Mouse (Mus musculus) adrenal gland, postnatal 14 days (tissue): Measurements from ENCODE around the gene Hist1h2ae. TPM values are rescaled to one million over a fixed set of nuclear protein-coding genes. Genes with fewer than 3 reads are reported as not detected.
"Not testable (repeated sequence)": the region's sequence is repeated elsewhere in the genome, so short reads cannot be mapped to it uniquely, and the experiment has no call there.

Experiments used
- DNase-seq: peaks from one replicate; pipeline ENCODE4 v3.0.0; 2021; ENCODE audit warnings: mixed read lengths
- long read RNA-seq, 2 experiments: library from polyadenylated mRNA; stranded (forward); transcript quantifications; one replicate each; pipeline ENCODE4 v2.0.0; 2021
- total RNA-seq: library from RNA; stranded (reverse); gene quantifications from 2 replicates; pipeline ENCODE4 v1.2.3, GENCODE M21; 2021

The Hist1h2ae gene
- 28.8 and 36.1 TPM in 2 replicates for total RNA-seq
- long read RNA-seq, experiment 1 = 0 reads
- long read RNA-seq, experiment 2, partial matches to known transcripts = 0 of 1 reads
- long read RNA-seq, experiment 2, other reads (novel, unspliced or antisense) = 0 of 1 reads

GRCm38 (mm10) chr13:23571022-23571503 lies at the start of gene Hist1h2ae, which contains the start of gene Hist1h2bg:
TSS of gene Hist1h2ae (minus strand) at chr13:23571220.
TSS of gene Hist1h2bg (plus strand) at chr13:23571396.
- DNase-seq = peak; percentile 71

- no peak for DNase-seq
Measured at GRCm38 (mm10) chr13:23620056-23620732, 49.2 kb upstream of the Hist1h2ae start.

GRCm38 (mm10) chr13:23611638-23612037 lies 40.6 kb upstream of the Hist1h2ae start:
- DNase-seq = no peak

DNA sequence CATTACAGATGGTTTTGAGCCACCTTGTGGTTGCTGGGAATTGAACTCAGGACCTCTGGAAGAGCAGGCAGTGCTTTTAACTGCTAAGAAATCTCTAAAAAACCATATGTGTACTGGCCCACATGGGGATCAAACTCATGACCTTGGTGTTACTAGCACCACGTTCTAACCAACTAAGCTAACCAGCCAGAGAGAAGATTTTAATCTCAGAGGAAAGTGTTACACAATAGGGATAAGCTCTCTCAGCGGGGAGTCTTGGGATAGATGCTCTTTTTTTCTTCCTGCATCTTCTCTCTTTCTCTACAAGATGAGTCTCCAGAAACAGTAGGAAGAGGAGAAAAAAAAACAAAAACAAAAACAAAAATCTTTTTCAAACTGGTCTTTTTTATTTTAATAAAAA lies 39.4 kb upstream of the Hist1h2ae start:
- DNase-seq = no peak

GRCm38 (mm10) chr13:23609844-23610243 lies 38.8 kb upstream of the Hist1h2ae start:
- no peak for DNase-seq

GRCm38 (mm10) chr13:23609209-23609608 lies 38.2 kb upstream of the Hist1h2ae start:
- no peak for DNase-seq

DNA sequence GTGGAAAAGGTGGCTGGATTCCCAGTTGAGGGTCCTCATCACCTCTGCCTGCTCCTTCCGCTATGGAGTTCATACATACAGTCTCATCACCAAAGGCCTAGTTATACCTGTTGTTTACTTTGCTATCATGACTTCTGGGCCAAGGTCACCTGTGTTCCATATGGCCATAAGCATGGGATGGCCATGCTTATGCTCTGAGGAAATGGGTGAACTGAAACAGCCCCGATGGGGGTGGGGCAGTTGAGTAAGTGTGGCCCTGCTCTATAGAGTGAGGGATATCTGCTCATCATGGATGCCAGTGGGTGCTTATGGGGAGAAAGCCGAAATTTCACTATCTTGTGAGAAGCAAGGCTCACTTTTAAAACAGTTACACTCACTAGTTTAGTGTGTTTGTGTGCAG lies 34.0 kb upstream of the Hist1h2ae start:
- DNase-seq = no peak

GRCm38 (mm10) chr13:23604452-23604851 lies 33.4 kb upstream of the Hist1h2ae start:
- no peak for DNase-seq

GRCm38 (mm10) chr13:23603182-23603699 lies 32.2 kb upstream of the Hist1h2ae start:
- no peak for DNase-seq

- peak; percentile 88 for DNase-seq
Measured at GRCm38 (mm10) chr13:23597957-23598356, 26.9 kb upstream of the Hist1h2ae start.

GRCm38 (mm10) chr13:23595622-23596372 lies 24.8 kb upstream of the Hist1h2ae start:
- no peak for DNase-seq

GRCm38 (mm10) chr13:23595185-23595584 lies 24.2 kb upstream of the Hist1h2ae start:
- DNase-seq = no peak

DNA sequence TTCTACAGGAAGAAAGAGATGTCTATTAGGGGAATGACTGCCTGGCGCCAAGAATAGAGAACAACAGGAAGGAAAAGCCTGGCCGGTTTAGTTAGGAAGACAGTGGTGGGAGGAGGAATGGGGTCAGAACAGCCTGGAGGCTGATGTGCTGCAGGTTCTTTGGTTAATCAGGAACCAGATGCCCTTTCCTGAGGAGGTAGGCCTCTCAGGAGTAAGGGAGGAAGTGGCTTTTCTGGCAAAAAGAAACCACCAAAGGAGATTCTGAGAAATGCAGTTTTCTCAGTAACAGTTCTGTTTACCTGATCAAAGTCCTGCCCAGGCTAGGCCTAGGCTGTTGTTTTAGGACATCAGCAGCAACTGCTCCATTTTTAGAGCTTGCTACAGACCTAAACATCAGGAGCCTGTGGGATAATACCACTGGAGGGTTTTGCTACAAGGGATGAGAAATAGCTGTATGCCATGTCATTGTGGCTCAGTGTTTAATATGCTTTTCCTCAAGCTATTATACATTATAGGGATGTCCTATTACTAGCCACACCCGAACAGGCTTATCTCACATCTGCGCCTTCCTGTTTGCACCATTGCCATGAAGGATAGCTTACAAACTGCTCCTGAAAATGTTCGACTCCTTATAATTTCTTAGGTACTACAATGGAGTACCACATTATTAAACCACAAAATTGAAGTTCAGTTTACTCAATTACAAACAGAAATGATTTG lies 22.2 kb upstream of the Hist1h2ae start:
- no peak for DNase-seq

GRCm38 (mm10) chr13:23592614-23593013 lies 21.6 kb upstream of the Hist1h2ae start:
- no peak for DNase-seq

GRCm38 (mm10) chr13:23591886-23592285 lies 20.9 kb upstream of the Hist1h2ae start:
- DNase-seq = not testable (repeated sequence)

DNA sequence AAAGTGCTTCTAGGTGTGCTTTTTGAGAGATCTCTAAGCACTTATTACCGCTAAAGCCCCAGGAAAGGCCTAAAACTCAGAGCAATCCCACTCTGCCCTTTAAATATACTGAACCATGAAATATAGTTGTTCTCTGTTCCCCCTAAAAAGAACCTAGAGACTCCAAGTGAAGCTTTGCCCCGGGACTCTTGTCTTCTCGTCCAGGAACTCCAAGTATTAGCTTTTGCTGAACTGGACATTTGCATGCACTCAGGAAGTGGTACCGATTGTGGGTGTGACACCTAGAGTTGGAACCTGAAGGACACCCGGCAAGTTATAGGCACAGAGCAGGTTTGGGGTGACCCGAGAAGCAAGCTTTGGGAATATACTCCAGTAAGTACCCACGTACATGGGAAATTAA lies 20.2 kb upstream of the Hist1h2ae start:
- DNase-seq = no peak

DNA sequence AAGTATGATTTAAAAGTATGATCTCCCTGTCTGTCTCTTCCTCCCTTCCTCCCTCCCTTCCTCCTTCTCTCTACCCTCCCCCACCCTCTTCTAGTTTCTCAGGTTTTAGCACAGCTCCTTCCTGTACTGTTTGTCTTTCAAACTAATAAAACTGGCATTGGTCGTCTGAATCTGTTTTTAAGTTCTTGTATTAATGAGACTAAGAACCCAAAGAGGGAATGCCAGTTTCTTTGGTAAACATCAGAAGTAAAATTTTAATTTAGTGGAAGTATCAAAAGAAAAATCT lies 15.9 kb upstream of the Hist1h2ae start:
- no peak for DNase-seq

- DNase-seq = no peak
Measured at GRCm38 (mm10) chr13:23586099-23586939, 15.3 kb upstream of the Hist1h2ae start.

- DNase-seq = peak; percentile 75
Measured at GRCm38 (mm10) chr13:23585442-23586098, 14.6 kb upstream of the Hist1h2ae start.

- DNase-seq = peak; percentile 80
Measured at GRCm38 (mm10) chr13:23585029-23585441, 14.0 kb upstream of the Hist1h2ae start.

DNA sequence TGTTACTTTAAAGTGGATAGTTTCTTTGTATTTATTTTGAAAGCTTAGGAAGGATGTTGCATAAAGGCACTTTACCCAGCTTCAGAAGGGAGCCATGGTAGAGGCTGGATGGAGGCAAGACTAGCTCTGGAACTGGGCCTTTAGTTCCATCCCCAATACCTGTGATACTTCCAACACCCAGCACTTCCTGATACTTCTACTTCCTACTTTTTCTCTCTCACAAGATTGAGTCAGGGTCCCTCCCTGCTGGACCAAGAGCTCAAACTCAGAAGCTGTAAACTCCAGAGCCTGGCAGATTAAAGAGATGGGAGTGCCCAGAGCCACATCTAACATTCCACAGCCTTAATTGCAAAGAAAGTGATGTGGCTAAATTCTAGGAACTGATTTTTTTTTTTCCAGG lies 13.3 kb upstream of the Hist1h2ae start:
- DNase-seq = peak; percentile 12
